Mouse (Mus musculus) cerebellum, adult 9-10 months (tissue): ENCODE data around the gene Trim47.

Experiments
- DNase-seq: peaks from one replicate; pipeline ENCODE4 v3.0.0; 2022

Gene Trim47

GRCm38 (mm10) chr11:116127156-116127980 lies at the start of gene Trim47:
Trim47 (minus strand) TSS chr11:116127210.
- DNase-seq: peak; percentile 61

- no peak for DNase-seq
Measured at GRCm38 (mm10) chr11:116176010-116176409, 49.0 kb upstream of the Trim47 start.

GRCm38 (mm10) chr11:116174775-116175448 lies 47.9 kb upstream of the Trim47 start:
- no peak for DNase-seq

- DNase-seq: no peak
Measured at GRCm38 (mm10) chr11:116171959-116172358, 44.9 kb upstream of the Trim47 start.

- peak; percentile 36 for DNase-seq
Measured at GRCm38 (mm10) chr11:116170003-116170800, 43.2 kb upstream of the Trim47 start.

- peak; percentile 41 for DNase-seq
Measured at GRCm38 (mm10) chr11:116169214-116169613, 42.2 kb upstream of the Trim47 start.

GRCm38 (mm10) chr11:116167884-116168439 lies 41.0 kb upstream of the Trim47 start, which contains the start of gene Fbf1:
Fbf1 (minus strand) TSS chr11:116168166.
- DNase-seq: peak; percentile 96

GRCm38 (mm10) chr11:116167232-116167631 lies 40.2 kb upstream of the Trim47 start:
- no peak for DNase-seq

- no peak for DNase-seq
Measured at GRCm38 (mm10) chr11:116163002-116163401, 36.0 kb upstream of the Trim47 start.

GRCm38 (mm10) chr11:116162146-116162545 lies 35.1 kb upstream of the Trim47 start:
- DNase-seq: no peak

- no peak for DNase-seq
Measured at GRCm38 (mm10) chr11:116161312-116161711, 34.3 kb upstream of the Trim47 start.

- peak; percentile 41 for DNase-seq
Measured at GRCm38 (mm10) chr11:116150960-116151359, 23.9 kb upstream of the Trim47 start.

- DNase-seq: peak; percentile 73
Measured at GRCm38 (mm10) chr11:116149341-116149740, 22.3 kb upstream of the Trim47 start.

- DNase-seq: peak; percentile 84
Measured at GRCm38 (mm10) chr11:116148761-116149221, 21.8 kb upstream of the Trim47 start.

- DNase-seq: peak; percentile 70
Measured at GRCm38 (mm10) chr11:116146294-116146985, 19.4 kb upstream of the Trim47 start.

- peak; percentile 78 for DNase-seq
Measured at GRCm38 (mm10) chr11:116145481-116146293, 18.7 kb upstream of the Trim47 start.

- DNase-seq: no peak
Measured at GRCm38 (mm10) chr11:116143468-116143867, 16.5 kb upstream of the Trim47 start.

- peak; percentile 39 for DNase-seq
Measured at GRCm38 (mm10) chr11:116142211-116142991, 15.4 kb upstream of the Trim47 start.

GRCm38 (mm10) chr11:116138468-116139138 lies 11.6 kb upstream of the Trim47 start, which contains the start of gene Mrpl38:
Mrpl38 (minus strand) TSS chr11:116138868.
- DNase-seq: peak; percentile 94

- DNase-seq: no peak
Measured at GRCm38 (mm10) chr11:116138096-116138467, 11.1 kb upstream of the Trim47 start.
